Mouse (Mus musculus) c-Kit-positive CD71-positive TER-119-negative erythroid progenitor cells, embryonic 14.5 days (primary cell): Measurements from ENCODE around the gene Zfp746.

ENCODE experiments used
- DNase-seq: peaks from one replicate; pipeline ENCODE4 v3.0.0-alpha.2; 2013; ENCODE audit warnings: low read depth

The Zfp746 gene

DNA sequence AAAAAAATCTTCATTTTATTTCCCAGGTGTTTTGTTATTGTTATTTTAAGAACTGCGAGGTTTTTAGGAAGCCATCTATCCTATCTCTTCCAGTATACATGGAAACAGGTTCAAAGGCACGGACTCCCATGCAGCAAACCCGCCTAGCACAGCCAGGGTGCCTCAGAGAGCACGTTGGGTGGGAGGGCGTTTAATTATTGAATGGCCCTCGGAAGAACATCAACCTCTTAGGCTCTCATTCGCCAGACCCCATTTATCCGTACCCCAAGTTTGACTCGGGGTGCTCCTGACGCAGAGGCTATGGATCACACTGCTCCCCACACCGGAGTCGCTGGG, 39.3 kb downstream of the Zfp746 start:
- no peak for DNase-seq

DNA sequence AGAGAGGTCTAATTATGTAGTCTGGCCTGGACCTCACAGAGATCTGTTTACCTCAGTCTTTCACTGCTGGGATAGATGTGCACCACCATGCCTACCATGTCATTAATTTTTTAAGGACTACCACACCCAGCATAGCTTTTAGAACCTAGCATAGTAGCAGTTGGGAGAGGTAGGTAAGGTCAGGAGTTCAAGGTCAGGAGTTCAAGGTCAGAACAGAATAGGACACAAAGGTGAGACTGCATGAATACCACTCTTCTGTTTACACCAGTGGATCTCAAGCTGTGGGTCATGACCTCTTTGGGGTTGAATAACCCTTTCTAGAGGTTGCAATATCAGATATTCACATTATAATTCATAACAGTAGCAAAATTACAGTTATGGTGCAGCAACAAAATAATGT, 53.7 kb downstream of the Zfp746 start:
- no peak for DNase-seq

DNA sequence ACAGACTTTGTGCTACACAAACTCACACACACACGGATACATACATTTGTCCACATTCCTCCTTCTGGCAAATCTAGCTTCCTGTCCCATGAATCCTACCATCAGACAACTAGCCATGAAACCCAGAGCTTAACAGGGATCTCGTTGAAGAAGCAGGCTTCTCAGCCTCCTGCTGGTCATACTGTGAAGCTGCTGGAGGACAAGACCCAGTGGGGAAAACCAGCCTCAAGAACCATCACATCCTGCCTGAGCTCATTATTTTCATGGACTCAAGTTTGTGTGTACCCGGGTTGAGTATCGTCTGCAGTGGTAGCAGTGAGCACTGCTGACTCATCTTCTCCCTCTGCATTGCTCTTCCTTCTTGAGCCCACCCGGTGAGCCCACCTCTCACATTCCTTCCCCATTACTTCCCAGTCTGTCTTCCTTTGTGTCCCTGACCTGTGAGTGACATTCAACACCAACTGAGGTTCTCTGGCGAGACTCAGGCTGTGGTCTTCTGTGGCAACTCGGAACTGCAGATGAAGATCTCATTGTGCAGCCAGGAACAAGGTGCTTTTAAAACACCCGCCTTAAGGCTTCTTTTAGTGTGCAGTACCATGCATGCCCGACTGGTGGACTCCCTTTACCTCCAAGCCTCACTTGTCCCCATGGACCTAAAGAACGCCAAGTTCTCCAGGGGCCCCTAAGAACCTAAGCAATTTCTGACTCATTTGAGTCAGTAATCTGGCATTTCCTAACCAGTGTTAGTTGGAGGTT, 60.3 kb downstream of the Zfp746 start:
- DNase-seq, result no peak

DNA sequence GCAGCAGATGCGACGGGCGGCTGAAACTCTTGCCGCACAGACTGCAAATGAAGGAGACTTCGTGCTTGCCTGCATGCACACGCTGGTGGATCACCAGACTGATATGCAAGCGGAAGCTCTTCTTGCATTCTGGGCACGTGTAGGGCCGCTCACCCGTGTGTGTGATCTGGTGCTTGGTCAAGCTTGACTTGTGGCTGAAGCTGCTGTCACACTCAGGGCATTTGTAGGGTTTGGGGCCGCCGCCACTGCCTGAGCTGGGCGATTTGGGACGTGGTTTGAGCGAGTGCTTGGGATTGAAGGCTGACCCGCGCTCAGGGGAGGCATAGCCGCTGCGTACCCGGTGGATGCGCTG, 61.4 kb downstream of the Zfp746 start:
- DNase-seq, result no peak

DNA sequence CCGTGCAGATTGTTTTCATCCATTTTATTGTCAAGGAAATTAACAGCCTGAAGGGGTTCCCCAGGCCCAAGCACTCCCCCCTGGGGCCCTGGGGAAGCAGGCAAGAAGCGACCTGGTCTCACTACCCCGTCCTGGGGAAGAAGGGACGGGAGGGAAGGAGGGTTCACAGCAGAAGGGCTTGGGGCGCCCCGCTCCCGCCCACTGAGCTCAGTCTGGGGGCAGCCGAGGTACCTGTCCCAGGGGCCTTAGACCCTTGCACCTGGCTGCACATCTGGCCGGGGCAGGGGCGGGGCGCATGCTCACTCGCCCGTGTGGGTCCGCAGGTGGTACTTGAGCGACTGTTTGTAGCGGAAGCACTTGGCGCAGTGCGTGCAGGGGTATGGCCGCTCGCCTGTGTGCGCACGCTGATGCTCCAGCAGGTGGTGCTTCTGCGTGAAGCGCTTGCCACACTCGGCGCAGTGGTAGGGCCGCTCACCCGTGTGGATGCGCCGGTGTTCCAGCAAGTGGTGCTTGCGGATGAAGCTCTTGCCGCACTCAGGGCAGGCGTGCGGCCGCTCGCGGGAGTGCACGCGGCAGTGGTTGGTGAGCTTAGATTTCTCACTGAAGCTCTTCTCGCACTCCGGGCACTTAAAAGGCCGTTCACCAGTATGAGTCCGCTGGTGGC, 61.9 kb downstream of the Zfp746 start:
- DNase-seq, result no peak

DNA sequence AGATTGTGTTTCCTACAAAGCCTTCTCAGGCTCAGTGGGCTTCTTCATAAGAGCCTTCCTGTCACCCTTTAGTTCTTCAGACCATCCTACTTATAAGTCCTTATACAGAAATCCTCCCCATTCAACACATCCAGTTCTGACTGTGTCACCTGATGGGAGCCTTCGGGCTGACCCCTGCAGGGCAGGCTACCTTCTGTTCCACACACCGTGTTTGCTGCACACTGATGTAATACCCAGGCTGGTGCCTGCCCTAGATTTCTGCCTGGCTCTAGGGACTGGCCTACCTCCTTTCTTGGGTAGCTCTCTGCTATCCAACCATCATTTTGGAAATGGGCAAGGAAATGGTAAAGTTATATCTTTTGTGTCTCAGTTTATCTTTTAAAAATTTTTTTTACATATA, 63.7 kb downstream of the Zfp746 start:
- DNase-seq, result no peak

DNA sequence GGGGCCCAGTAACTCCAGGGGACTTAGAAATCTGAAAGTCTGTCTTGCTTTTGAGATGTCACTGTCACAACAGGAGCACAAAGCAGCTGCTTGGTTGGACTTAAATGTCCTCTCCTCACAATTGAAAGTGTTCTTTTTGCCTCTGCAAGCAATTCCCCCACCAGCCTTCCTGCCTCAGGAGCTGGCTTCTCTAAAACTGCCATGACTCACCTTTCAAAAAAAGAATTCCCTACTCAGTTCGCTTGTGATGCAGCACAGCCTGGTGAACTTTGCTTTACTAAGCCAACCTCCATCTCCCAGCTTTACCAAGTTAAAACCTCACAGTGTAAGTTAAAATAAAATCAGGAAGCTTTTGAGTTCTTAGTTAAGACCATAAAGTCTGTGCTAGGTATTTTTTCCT, 64.7 kb downstream of the Zfp746 start:
- DNase-seq, result no peak

DNA sequence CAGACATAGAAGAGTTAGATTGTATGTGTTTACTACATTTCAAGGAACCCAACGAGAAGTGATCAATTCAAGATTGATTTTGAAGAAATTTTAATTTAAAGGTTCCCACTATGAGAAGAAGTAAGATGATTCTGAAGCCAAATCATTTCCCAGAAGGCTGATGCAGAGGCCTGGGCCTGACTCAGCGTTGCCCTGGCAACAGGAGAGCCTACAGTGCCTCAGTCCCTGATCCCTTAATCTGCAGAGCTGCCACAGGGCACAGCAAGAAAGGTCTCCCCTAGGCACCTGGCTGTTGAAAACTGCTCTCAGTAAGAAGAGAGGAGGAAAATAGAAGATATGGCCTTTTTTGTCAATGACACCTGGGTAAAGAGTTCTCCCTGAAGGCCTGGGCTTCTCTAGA, 66.4 kb downstream of the Zfp746 start:
- no peak for DNase-seq

DNA sequence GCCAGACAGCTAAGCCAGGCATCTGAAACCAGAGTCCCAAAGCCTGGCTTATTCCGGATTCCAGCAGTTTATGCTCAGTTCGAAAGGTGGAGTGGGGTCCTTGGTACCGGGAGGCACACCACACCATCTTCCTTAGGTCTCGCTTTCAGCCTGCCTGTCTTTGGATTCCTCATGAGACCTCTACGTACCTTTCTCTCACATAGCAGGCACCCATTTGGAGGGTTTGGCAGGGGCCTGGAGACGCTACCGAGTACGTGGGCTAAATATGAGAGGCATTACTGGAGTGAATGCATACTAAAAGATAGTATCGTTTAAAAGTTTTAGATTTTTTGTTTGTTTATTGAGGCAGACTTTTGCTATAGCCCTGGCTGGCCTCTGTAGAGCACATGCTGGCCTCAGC, 69.6 kb downstream of the Zfp746 start:
- DNase-seq, result no peak

DNA sequence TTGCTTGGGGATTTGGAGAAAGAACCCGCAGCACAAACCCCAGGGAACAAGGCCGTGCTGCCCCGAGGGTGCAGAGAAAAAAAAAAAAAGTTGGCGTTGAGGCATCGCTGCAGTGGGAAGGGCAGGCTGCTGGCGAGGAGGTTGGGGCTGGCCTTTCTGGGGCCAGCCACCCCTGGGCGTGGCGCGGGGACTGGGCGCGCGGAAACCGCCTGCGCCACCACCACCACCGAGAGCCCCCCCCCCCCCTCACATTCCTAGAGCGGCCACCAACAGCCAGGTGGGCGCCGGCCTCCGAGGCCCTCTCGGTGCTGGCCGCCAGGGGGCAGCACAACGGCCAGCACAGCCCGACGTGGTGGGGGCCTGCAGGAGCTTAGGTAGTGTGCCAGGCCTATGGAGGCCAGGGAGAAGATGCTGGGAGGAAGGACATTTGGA, 70.3 kb downstream of the Zfp746 start:
- DNase-seq, result peak; percentile 42
